8 mouse cellular contexts compared by ENCODE assay signal in genomic region chr10:87787521-87787920, GRCm38 (mm10).
DNase-seq lines count a peak whose midpoint lies in the region; ATAC-seq and TF ChIP-seq lines count a peak whose summit lies in the region.

No protein-coding gene starts in this region.

- H3K4me2 ChIP-seq in forebrain, postnatal 0 days (ENCODE audit: low read depth), result no peak overlapping the region
- no peak overlapping the region for H3K4me2 ChIP-seq in forebrain, embryonic 16.5 days (ENCODE audit: low read length)
- H3K4me2 ChIP-seq in lung, embryonic 15.5 days, result no peak overlapping the region

- no peaks in the 10 kb centered on the region for H3K9me3 ChIP-seq in forebrain, postnatal 0 days (ENCODE audit: low read length)
- no peaks in the 10 kb centered on the region for H3K9me3 ChIP-seq in forebrain, embryonic 16.5 days (ENCODE audit: control insufficient read depth, low read length)
- no peaks in the 10 kb centered on the region for H3K9me3 ChIP-seq in lung, embryonic 15.5 days

- H3K4me3 ChIP-seq in forebrain, postnatal 0 days (ENCODE audit: low read depth, low read length), result no peak overlapping the region
- H3K4me3 ChIP-seq in forebrain, embryonic 16.5 days (replicated peaks; ENCODE audit: low read length), result no peak overlapping the region
- no peak overlapping the region for H3K4me3 ChIP-seq in lung, embryonic 15.5 days

- 30% methylated on average over 4 of the region's 4 CpGs for WGBS in forebrain, postnatal 0 days
- 60% methylated on average over 4 of the region's 4 CpGs for WGBS in forebrain, embryonic 16.5 days
- WGBS in lung, embryonic 15.5 days, result 22% methylated on average over 4 of the region's 4 CpGs

- peak; percentile 9 for DNase-seq in forebrain, postnatal 0 days
- DNase-seq in adrenal gland, postnatal 14 days, result peak; percentile 69
- peak; percentile 3 for DNase-seq in kidney, adult 9 months
- DNase-seq in frontal cortex, postnatal 36 days (ENCODE audit: low spot score in 2 of 2), result no peak
- no peak for DNase-seq in T-cell, adult 2 months (ENCODE audit: low spot score)
- DNase-seq in natural killer cell, adult 2 months (ENCODE audit: low spot score in 2 of 2), result no peak

- no peak for TF ChIP-seq CTCF in forebrain, postnatal 0 days (IDR thresholded peaks at IDR 0.05; ENCODE audit: low read depth)

- no peak overlapping the region for H3K27ac ChIP-seq in forebrain, postnatal 0 days (ENCODE audit: low read depth, low read length)
- no peak overlapping the region for H3K27ac ChIP-seq in forebrain, embryonic 16.5 days (ENCODE audit: low read length)
- H3K27ac ChIP-seq in lung, embryonic 15.5 days, result no peak overlapping the region

- H3K27me3 ChIP-seq in forebrain, postnatal 0 days (ENCODE audit: insufficient read depth, low read length), result no peaks in the 10 kb centered on the region
- no peaks in the 10 kb centered on the region for H3K27me3 ChIP-seq in forebrain, embryonic 16.5 days (replicated peaks; ENCODE audit: control insufficient read depth, insufficient read depth, low read length)
- no peaks in the 10 kb centered on the region for H3K27me3 ChIP-seq in lung, embryonic 15.5 days

- no peaks in the 10 kb centered on the region for H3K36me3 ChIP-seq in forebrain, postnatal 0 days (ENCODE audit: insufficient read depth)
- H3K36me3 ChIP-seq in forebrain, embryonic 16.5 days (ENCODE audit: control insufficient read depth, insufficient read depth), result no peaks in the 10 kb centered on the region
- no peaks in the 10 kb centered on the region for H3K36me3 ChIP-seq in lung, embryonic 15.5 days

- H3K4me1 ChIP-seq in forebrain, postnatal 0 days (ENCODE audit: insufficient read depth), result no peaks in the 10 kb centered on the region
- H3K4me1 ChIP-seq in forebrain, embryonic 16.5 days (replicated peaks; ENCODE audit: control insufficient read depth, insufficient read depth, low read length), result no peaks in the 10 kb centered on the region
- H3K4me1 ChIP-seq in lung, embryonic 15.5 days, result no peaks in the 10 kb centered on the region

- H3K9ac ChIP-seq in forebrain, postnatal 0 days, result no peak overlapping the region
- H3K9ac ChIP-seq in forebrain, embryonic 16.5 days (replicated peaks; ENCODE audit: low read depth, low read length), result no peak overlapping the region
- no peak overlapping the region for H3K9ac ChIP-seq in lung, embryonic 15.5 days

- no peak for ATAC-seq in forebrain, postnatal 0 days
- ATAC-seq in forebrain, embryonic 16.5 days, result no peak
- ATAC-seq in lung, embryonic 15.5 days (ENCODE audit: borderline replicate concordance, extremely low read depth, low FRiP score, low TSS enrichment), result peak; percentile 77; the same call in 1 of the 2 replicates

Comparison
In these comparisons a context has a peak if more than half of its experiments do, and no peak if none do; other contexts are left out.
1. DNase-seq: peak in forebrain, postnatal 0 days (single experiment), adrenal gland, postnatal 14 days (single experiment) and kidney, adult 9 months (single experiment); none in frontal cortex, postnatal 36 days (0 of 2), T-cell, adult 2 months (single experiment) and natural killer cell, adult 2 months (0 of 2).